Mouse (Mus musculus) bone marrow macrophage, adult 2 months (primary cell): ENCODE results near the gene Adgrv1. TPM values are rescaled to one million over a fixed set of nuclear protein-coding genes. Genes with fewer than 3 reads are reported as not detected.
A peak's percentile ranks its signal among the peaks of the same experiment; 100 is the strongest.

ENCODE experiments used
- H3K27ac ChIP-seq: 2 replicates; pipeline ENCODE4 v1.5.1; 2012; ENCODE audit warnings: low read depth, low read length; ENCODE audit not compliant: insufficient read depth
- H3K4me1 ChIP-seq: 2 replicates; pipeline ENCODE4 v1.6.1; 2012; ENCODE audit warnings: low read length; ENCODE audit not compliant: control insufficient read depth, insufficient read depth
- H3K4me3 ChIP-seq: 2 replicates; pipeline ENCODE4 v1.5.1; 2012; ENCODE audit warnings: mild to moderate bottlenecking, low read length, moderate library complexity; ENCODE audit not compliant: insufficient read depth
- CTCF ChIP-seq: IDR thresholded peaks from 2 replicates; pipeline ENCODE4 v1.5.1; 2012; ENCODE audit warnings: low read depth, mild to moderate bottlenecking, low read length, moderate library complexity
- POLR2A ChIP-seq: IDR thresholded peaks from 2 replicates; pipeline ENCODE4 v1.6.1; 2012; ENCODE audit warnings: mild to moderate bottlenecking, low read depth, low read length, borderline replicate concordance
- polyA plus RNA-seq: library from polyadenylated mRNA; stranded (reverse); fragments of >200 nt; gene quantifications from 2 replicates; pipeline ENCODE4 v1.2.4, GENCODE M21; 2012; ENCODE audit not compliant: missing spikeins, insufficient read depth, insufficient read length

Adgrv1 gene
- 0.41 and 0.58 TPM in 2 replicates for polyA plus RNA-seq

GRCm38 (mm10) chr13:81632720-81633415 is at the start of gene Adgrv1:
Adgrv1 (minus strand) TSS chr13:81633154.
- no peaks in the 10 kb centered on the region for H3K4me1 ChIP-seq
- TF ChIP-seq CTCF (no peak), POLR2A (no peak)
- H3K27ac ChIP-seq, result no peak within 1 kb of the TSS
- no peak within 1 kb of the TSS for H3K4me3 ChIP-seq

- no peak overlapping the region for H3K27ac ChIP-seq
- no peaks in the 10 kb centered on the region for H3K4me1 ChIP-seq
- H3K4me3 ChIP-seq, result no peak overlapping the region
- TF ChIP-seq CTCF (no peak), POLR2A (no peak)
Observed at GRCm38 (mm10) chr13:81675333-81675732, 42.4 kb upstream of the Adgrv1 start.

GRCm38 (mm10) chr13:81667713-81668112 is 34.8 kb upstream of the Adgrv1 start:
- TF ChIP-seq CTCF (no peak), POLR2A (no peak)
- H3K4me3 ChIP-seq, result no peak overlapping the region
- H3K4me1 ChIP-seq, result peaks cover 8% of the 10 kb centered on the region
- H3K27ac ChIP-seq, result no peak overlapping the region

- Histone ChIP-seq H3K4me3 (no peak overlapping the region), H3K27ac (no peak overlapping the region), H3K4me1 (peaks cover 8% of the 10 kb centered on the region)
- no peak for TF ChIP-seq CTCF
- no peak for TF ChIP-seq POLR2A
Observed at GRCm38 (mm10) chr13:81664331-81664698, 31.4 kb upstream of the Adgrv1 start.

- TF ChIP-seq CTCF, result no peak
- TF ChIP-seq POLR2A, result no peak
- Histone ChIP-seq H3K4me1 (peaks cover 8% of the 10 kb centered on the region), H3K4me3 (no peak overlapping the region), H3K27ac (no peak overlapping the region)
Observed at GRCm38 (mm10) chr13:81663566-81664330, 30.8 kb upstream of the Adgrv1 start.

GRCm38 (mm10) chr13:81658053-81658752 is 25.2 kb upstream of the Adgrv1 start:
- peak overlapping the region; percentile 75 for H3K4me3 ChIP-seq
- TF ChIP-seq CTCF, result no peak
- no peak for TF ChIP-seq POLR2A
- peak overlapping the region; percentile 42 for H3K27ac ChIP-seq
- no peaks in the 10 kb centered on the region for H3K4me1 ChIP-seq

GRCm38 (mm10) chr13:81657351-81658052 is 24.5 kb upstream of the Adgrv1 start, which contains the start of gene Lysmd3:
Lysmd3 (plus strand) TSS chr13:81657663.
- 0 out of 2 replicates have a peak, but pooled peaks have one; percentile 59 for TF ChIP-seq POLR2A
- TF ChIP-seq CTCF, result no peak
- Histone ChIP-seq H3K4me3 (peak within 1 kb of the TSS; percentile 75), H3K4me1 (no peaks in the 10 kb centered on the region), H3K27ac (peak within 1 kb of the TSS; percentile 42)

- Histone ChIP-seq H3K27ac (peak overlapping the region; percentile 12; the same call in 1 of the 2 replicates), H3K4me3 (peak overlapping the region; percentile 66), H3K4me1 (no peaks in the 10 kb centered on the region)
- TF ChIP-seq CTCF (no peak), POLR2A (no peak)
Observed at GRCm38 (mm10) chr13:81657008-81657350, 24.0 kb upstream of the Adgrv1 start.
